Mouse (Mus musculus): ENCODE measurements at regions not wholly inside any gene's neighbourhood (a gene's known extent, or its start where the extent isn't known, plus 50 kb on each side); places are given as distances from the start of the nearest gene placed in this dataset.

GRCm38 (mm10) chr3:106879994-106880393 lies 53.9 kb upstream of the Olfr266 start:
- Histone ChIP-seq H3K4me2 (ENCODE audit: low read depth, low read length) (no peak overlapping the region), H3K4me1 (ENCODE audit: control insufficient read depth, insufficient read depth, low read length) (no peaks in the 10 kb centered on the region), H3K9me3 (ENCODE audit: control insufficient read depth, low read length) (no peaks in the 10 kb centered on the region), H3K9ac (replicated peaks; ENCODE audit: low read depth, low read length) (no peak overlapping the region), H3K36me3 (ENCODE audit: control insufficient read depth, insufficient read depth, low read length) (no peaks in the 10 kb centered on the region), H3K27me3 (ENCODE audit: control insufficient read depth, insufficient read depth, low read length) (no peaks in the 10 kb centered on the region), H3K4me3 (ENCODE audit: low read depth, low read length) (no peak overlapping the region), H3K27ac (ENCODE audit: low read depth, low read length) (no peak overlapping the region)
- no peak for ATAC-seq (ENCODE audit: low read depth)

GRCm38 (mm10) chr3:106903198-106903597 lies 77.1 kb upstream of the Olfr266 start:
- Histone ChIP-seq H3K36me3 (ENCODE audit: control insufficient read depth, insufficient read depth, low read length) (no peaks in the 10 kb centered on the region), H3K4me3 (ENCODE audit: low read depth, low read length) (no peak overlapping the region), H3K27ac (ENCODE audit: low read depth, low read length) (no peak overlapping the region), H3K9ac (replicated peaks; ENCODE audit: low read depth, low read length) (no peak overlapping the region), H3K27me3 (ENCODE audit: control insufficient read depth, insufficient read depth, low read length) (no peaks in the 10 kb centered on the region), H3K4me2 (ENCODE audit: low read depth, low read length) (no peak overlapping the region), H3K4me1 (ENCODE audit: control insufficient read depth, insufficient read depth, low read length) (no peaks in the 10 kb centered on the region), H3K9me3 (ENCODE audit: control insufficient read depth, low read length) (no peaks in the 10 kb centered on the region)
- no peak for ATAC-seq (ENCODE audit: low read depth)
- WGBS, result 56% methylated on average over 2 of the region's 2 CpGs

DNA sequence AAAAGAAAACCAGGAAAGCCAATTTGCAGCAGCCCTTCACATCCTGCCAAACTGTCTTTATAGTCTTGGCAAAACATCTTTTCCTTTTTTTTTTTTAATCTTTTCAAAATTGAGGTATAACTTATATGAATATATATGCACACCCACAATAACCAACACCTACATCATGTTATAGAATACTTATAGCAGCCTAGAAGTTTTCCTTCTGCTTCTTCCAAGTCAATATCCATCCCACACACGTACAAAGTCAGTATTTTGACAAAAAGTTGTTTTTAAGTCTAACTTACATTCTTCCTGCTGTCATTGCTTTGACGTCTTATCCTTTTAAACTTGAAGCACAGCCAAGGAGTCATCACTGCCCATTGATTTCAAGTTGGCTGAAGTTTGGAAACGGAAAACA lies 80.6 kb upstream of the Olfr266 start:
- H3K4me1 ChIP-seq (ENCODE audit: control insufficient read depth, insufficient read depth, low read length), result no peaks in the 10 kb centered on the region
- H3K27me3 ChIP-seq (ENCODE audit: control insufficient read depth, insufficient read depth, low read length), result no peaks in the 10 kb centered on the region
- no peak overlapping the region for H3K4me2 ChIP-seq (ENCODE audit: low read depth, low read length)
- no peak overlapping the region for H3K27ac ChIP-seq (ENCODE audit: low read depth, low read length)
- no peaks in the 10 kb centered on the region for H3K36me3 ChIP-seq (ENCODE audit: control insufficient read depth, insufficient read depth, low read length)
- no peak overlapping the region for H3K4me3 ChIP-seq (ENCODE audit: low read depth, low read length)
- 82% methylated on average over 3 of the region's 3 CpGs for WGBS
- ATAC-seq (ENCODE audit: low read depth), result no peak
- no peak overlapping the region for H3K9ac ChIP-seq (replicated peaks; ENCODE audit: low read depth, low read length)
- no peaks in the 10 kb centered on the region for H3K9me3 ChIP-seq (ENCODE audit: control insufficient read depth, low read length)

- Histone ChIP-seq H3K4me3 (ENCODE audit: low read depth, low read length) (no peak overlapping the region), H3K9ac (replicated peaks; ENCODE audit: low read depth, low read length) (no peak overlapping the region), H3K4me2 (ENCODE audit: low read depth, low read length) (no peak overlapping the region), H3K9me3 (ENCODE audit: control insufficient read depth, low read length) (no peaks in the 10 kb centered on the region), H3K27me3 (ENCODE audit: control insufficient read depth, insufficient read depth, low read length) (no peaks in the 10 kb centered on the region), H3K36me3 (ENCODE audit: control insufficient read depth, insufficient read depth, low read length) (no peaks in the 10 kb centered on the region), H3K4me1 (ENCODE audit: control insufficient read depth, insufficient read depth, low read length) (no peaks in the 10 kb centered on the region), H3K27ac (ENCODE audit: low read depth, low read length) (no peak overlapping the region)
- ATAC-seq (ENCODE audit: low read depth), result no peak
Measured at GRCm38 (mm10) chr3:106936067-106936466, 99.9 kb upstream of the Kcna3 start.

GRCm38 (mm10) chr3:106940095-106940494 lies 95.9 kb upstream of the Kcna3 start:
- ATAC-seq (ENCODE audit: low read depth), result no peak
- no peaks in the 10 kb centered on the region for H3K9me3 ChIP-seq (ENCODE audit: control insufficient read depth, low read length)
- no peaks in the 10 kb centered on the region for H3K36me3 ChIP-seq (ENCODE audit: control insufficient read depth, insufficient read depth, low read length)
- H3K4me3 ChIP-seq (ENCODE audit: low read depth, low read length), result no peak overlapping the region
- H3K4me2 ChIP-seq (ENCODE audit: low read depth, low read length), result no peak overlapping the region
- no peak overlapping the region for H3K9ac ChIP-seq (replicated peaks; ENCODE audit: low read depth, low read length)
- H3K4me1 ChIP-seq (ENCODE audit: control insufficient read depth, insufficient read depth, low read length), result no peaks in the 10 kb centered on the region
- 74% methylated on average over 3 of the region's 3 CpGs for WGBS
- no peak overlapping the region for H3K27ac ChIP-seq (ENCODE audit: low read depth, low read length)
- no peaks in the 10 kb centered on the region for H3K27me3 ChIP-seq (ENCODE audit: control insufficient read depth, insufficient read depth, low read length)

GRCm38 (mm10) chr3:106955555-106956446 lies 80.2 kb upstream of the Kcna3 start:
- H3K27ac ChIP-seq (ENCODE audit: low read depth, low read length), result no peak overlapping the region
- H3K36me3 ChIP-seq (ENCODE audit: control insufficient read depth, insufficient read depth, low read length), result no peaks in the 10 kb centered on the region
- no peak overlapping the region for H3K9ac ChIP-seq (replicated peaks; ENCODE audit: low read depth, low read length)
- H3K27me3 ChIP-seq (ENCODE audit: control insufficient read depth, insufficient read depth, low read length), result no peaks in the 10 kb centered on the region
- 16% methylated on average over 9 of the region's 9 CpGs for WGBS
- ATAC-seq (ENCODE audit: low read depth), result peak; percentile 41; the same call in 1 of the 2 replicates
- no peaks in the 10 kb centered on the region for H3K4me1 ChIP-seq (ENCODE audit: control insufficient read depth, insufficient read depth, low read length)
- no peak overlapping the region for H3K4me3 ChIP-seq (ENCODE audit: low read depth, low read length)
- H3K4me2 ChIP-seq (ENCODE audit: low read depth, low read length), result no peak overlapping the region
- no peaks in the 10 kb centered on the region for H3K9me3 ChIP-seq (ENCODE audit: control insufficient read depth, low read length)

GRCm38 (mm10) chr3:106957162-106957895 lies 78.6 kb upstream of the Kcna3 start:
- H3K36me3 ChIP-seq (ENCODE audit: control insufficient read depth, insufficient read depth, low read length), result no peaks in the 10 kb centered on the region
- no peak overlapping the region for H3K4me3 ChIP-seq (ENCODE audit: low read depth, low read length)
- H3K4me2 ChIP-seq (ENCODE audit: low read depth, low read length), result no peak overlapping the region
- WGBS, result 51% methylated on average over 7 of the region's 7 CpGs
- no peaks in the 10 kb centered on the region for H3K4me1 ChIP-seq (ENCODE audit: control insufficient read depth, insufficient read depth, low read length)
- no peak overlapping the region for H3K27ac ChIP-seq (ENCODE audit: low read depth, low read length)
- H3K9me3 ChIP-seq (ENCODE audit: control insufficient read depth, low read length), result no peaks in the 10 kb centered on the region
- no peak for ATAC-seq (ENCODE audit: low read depth)
- no peaks in the 10 kb centered on the region for H3K27me3 ChIP-seq (ENCODE audit: control insufficient read depth, insufficient read depth, low read length)
- no peak overlapping the region for H3K9ac ChIP-seq (replicated peaks; ENCODE audit: low read depth, low read length)

DNA sequence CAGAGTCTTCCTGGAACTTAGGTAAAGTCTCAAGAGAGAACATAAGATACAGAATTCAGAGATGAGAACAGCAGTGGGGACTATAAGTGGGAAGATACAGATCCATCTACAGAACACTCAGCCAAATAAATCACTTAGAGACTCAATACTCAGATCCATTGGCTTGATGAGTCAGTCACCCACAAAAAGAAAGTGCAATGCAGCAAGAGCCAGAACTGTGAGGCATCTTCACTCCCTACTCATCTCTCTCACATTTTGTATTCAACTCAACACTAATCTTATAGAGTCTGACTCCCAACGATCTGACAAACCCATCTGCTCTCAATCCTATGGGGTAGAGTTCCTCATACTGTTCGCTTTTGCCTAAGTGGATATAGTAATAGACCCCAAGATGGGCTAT lies 77.8 kb upstream of the Kcna3 start:
- no peaks in the 10 kb centered on the region for H3K36me3 ChIP-seq (ENCODE audit: control insufficient read depth, insufficient read depth, low read length)
- no peaks in the 10 kb centered on the region for H3K4me1 ChIP-seq (ENCODE audit: control insufficient read depth, insufficient read depth, low read length)
- no peak overlapping the region for H3K27ac ChIP-seq (ENCODE audit: low read depth, low read length)
- H3K9me3 ChIP-seq (ENCODE audit: control insufficient read depth, low read length), result no peaks in the 10 kb centered on the region
- no peak for ATAC-seq (ENCODE audit: low read depth)
- H3K9ac ChIP-seq (replicated peaks; ENCODE audit: low read depth, low read length), result no peak overlapping the region
- no peaks in the 10 kb centered on the region for H3K27me3 ChIP-seq (ENCODE audit: control insufficient read depth, insufficient read depth, low read length)
- no peak overlapping the region for H3K4me3 ChIP-seq (ENCODE audit: low read depth, low read length)
- H3K4me2 ChIP-seq (ENCODE audit: low read depth, low read length), result no peak overlapping the region
- 87% methylated on average over 2 of the region's 2 CpGs for WGBS

DNA sequence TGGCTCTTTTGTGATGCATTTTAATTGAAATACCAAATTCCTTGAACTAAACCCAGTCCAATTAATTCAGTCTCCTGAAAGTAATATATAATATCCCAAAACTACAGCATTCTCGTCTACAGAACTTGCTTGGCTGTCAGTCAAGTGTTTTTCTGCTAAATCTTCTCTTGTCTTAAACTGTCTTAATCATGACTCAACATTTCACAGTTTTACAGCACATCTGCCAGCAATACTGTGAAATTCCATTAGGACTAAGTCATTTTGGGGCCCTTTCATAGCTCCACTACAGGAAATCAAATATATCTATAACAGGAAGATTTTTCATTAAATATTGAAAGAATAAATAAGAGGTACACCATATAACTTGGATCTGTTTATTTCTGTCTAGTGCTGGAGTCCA lies 75.4 kb upstream of the Kcna3 start:
- Histone ChIP-seq H3K9me3 (ENCODE audit: control insufficient read depth, low read length) (no peaks in the 10 kb centered on the region), H3K27ac (ENCODE audit: low read depth, low read length) (no peak overlapping the region), H3K4me3 (ENCODE audit: low read depth, low read length) (no peak overlapping the region), H3K27me3 (ENCODE audit: control insufficient read depth, insufficient read depth, low read length) (no peaks in the 10 kb centered on the region), H3K9ac (replicated peaks; ENCODE audit: low read depth, low read length) (no peak overlapping the region), H3K4me1 (ENCODE audit: control insufficient read depth, insufficient read depth, low read length) (no peaks in the 10 kb centered on the region), H3K36me3 (ENCODE audit: control insufficient read depth, insufficient read depth, low read length) (no peaks in the 10 kb centered on the region), H3K4me2 (ENCODE audit: low read depth, low read length) (no peak overlapping the region)
- no peak for ATAC-seq (ENCODE audit: low read depth)
- WGBS, result 80% methylated on average over 1 of the region's 1 CpGs
